Mouse (Mus musculus): ENCODE results near the gene Emid1.

DNA sequence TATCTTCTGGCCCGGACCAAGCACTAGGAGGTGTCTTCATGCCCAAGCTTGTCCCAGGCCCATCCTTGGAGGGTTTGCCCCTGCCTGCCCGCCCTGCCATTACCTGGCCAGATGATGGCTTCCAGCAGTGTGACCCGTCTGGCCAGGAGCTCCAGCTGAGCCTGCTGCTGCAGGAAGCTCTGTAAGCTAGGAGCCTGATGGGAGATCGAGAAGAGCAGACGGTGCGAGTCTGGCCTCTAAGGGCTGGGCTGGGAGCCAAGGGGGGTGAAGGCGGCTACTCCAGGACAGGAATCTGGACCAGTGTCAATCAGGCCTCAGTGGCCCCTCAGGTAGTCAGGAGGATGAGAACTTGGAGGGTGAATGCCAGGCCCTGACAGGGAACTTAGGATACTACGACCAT, 42.6 kb downstream of the Emid1 start:
- TF ChIP-seq EP300 (IDR thresholded peaks at IDR 0.05; ENCODE audit: low read depth) (no peak), CTCF (IDR thresholded peaks at IDR 0.05; ENCODE audit: low read depth) (no peak)
